Mouse (Mus musculus) left cerebral cortex, postnatal 25 days (tissue): ENCODE data around the gene C130026I21Rik. TPM values are rescaled to one million over a fixed set of nuclear protein-coding genes. Genes with fewer than 3 reads are reported as not detected.
"Not testable (repeated sequence)": the region's sequence is repeated elsewhere in the genome, so short reads cannot be mapped to it uniquely, and the experiment has no call there.

ENCODE experiments used
- DNase-seq, 2 experiments: peaks; one replicate each; pipeline ENCODE4 v3.0.0; 2022; ENCODE audit warnings: low spot score in 2 of 2, mixed read lengths in 1 of 2
- intact Hi-C: fragments of 180-260 bp; cut with DNase I; formaldehyde crosslinking; loops from one replicate; pipeline ENCODE4 v1.15.1; 2025
- total RNA-seq, 2 experiments: library from RNA; stranded (reverse); gene quantifications; 2 replicates each; pipeline ENCODE4 v1.2.3; 2021

The C130026I21Rik gene
- total RNA-seq, 2 experiments from 2014 or later: 0.57 TPM; not detected in 1

DNA sequence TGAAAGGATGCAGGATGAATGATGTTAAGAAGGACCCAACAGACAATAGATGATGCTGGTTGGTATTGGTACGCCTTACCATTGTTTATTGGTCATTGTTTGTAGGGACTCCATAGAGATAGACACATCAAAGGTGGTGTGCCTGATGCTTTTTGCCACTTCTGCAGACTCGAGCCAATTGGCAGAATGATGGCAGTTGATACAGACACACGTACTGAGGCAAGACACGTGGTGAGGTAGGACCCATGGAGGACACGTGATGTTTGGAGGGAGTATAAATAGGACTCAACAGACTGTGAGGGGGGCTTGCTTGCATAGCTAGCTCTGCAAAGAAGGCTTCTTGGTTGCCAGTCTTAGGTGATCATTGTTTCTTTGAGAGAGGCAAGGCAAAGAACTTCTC lies 115.2 kb downstream of the C130026I21Rik start:
- intact Hi-C loops, DNase-seq: not testable (repeated sequence)

DNA sequence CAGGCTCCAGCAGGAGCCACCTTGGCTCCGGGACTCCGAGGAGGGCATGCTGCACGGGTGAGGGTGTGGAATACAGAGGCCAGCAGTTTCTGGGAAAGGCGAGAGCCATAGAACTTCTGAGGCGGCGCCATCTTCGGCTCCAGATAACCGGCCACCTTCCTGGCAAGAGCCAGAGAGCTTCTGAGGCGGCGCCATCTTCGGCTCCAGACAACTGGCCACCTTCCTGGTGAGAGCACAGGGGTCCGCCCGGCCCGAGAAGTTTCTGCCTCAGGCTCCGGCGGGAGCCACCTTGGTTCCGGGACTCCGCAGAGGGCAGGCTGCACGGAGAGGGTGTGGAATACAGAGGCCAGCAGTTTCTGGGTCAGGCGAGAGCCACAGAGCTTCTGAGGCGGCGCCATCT lies 136.7 kb downstream of the C130026I21Rik start:
- intact Hi-C loops, DNase-seq: not testable (repeated sequence)

DNA sequence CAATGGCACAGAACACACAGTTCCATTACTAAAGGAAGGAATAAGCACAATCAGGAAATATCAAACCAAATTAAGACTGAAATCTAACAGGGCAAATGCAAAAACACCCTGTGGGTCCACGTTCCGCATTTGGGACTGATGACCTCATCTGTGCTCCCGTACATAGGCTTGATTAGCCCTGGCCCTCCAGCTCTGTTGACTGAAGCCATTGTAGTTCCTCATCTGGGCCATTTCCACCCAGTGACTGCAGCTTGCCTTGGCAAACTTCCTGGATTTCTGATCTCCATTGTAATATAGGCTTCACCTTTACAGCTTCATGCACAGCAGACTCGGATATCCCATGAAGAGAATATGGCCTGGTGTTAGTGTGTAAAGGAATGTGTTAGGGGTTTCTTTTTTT lies 148.5 kb downstream of the C130026I21Rik start:
- DNase-seq, intact Hi-C loops: not testable (repeated sequence)

DNA sequence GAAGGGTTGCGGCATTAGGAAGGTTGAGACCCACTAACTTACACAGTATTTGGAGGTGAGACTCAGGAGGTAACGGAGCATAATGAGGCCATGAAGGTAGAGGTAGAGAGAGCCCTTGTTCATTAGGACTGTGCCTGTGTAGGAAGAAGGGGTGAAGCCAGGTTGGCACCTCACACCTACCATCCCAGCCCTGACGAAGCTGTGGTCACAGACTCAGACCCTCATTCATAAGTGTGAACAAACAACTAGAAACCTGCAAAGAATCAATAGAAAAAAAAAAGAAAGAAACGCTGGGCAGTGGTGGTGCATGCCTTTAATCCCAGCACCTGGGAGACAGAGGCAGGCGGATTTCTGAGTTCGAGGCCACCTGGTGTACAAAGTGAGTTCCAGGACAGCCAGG lies 152.0 kb downstream of the C130026I21Rik start:
- intact Hi-C loops, DNase-seq: not testable (repeated sequence)

DNA sequence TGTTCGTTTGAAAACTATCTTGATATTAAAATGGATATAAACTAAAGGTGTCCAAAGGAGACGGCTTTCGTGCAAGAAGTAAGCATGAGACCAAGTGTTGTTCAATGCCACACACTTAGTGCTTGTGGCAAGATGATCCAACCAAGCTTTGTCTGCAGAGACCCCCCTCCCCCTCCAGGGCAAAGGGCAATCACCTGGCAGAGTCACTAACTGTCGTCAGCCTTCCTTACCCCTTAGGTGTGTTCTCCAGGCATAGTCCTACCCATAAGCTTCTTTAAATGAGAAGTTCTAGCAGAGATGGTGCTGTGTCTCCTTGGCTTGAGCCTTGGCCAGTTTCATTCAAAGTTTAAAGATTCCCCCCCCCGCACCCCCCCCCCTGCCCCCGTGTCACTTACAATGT lies 152.8 kb downstream of the C130026I21Rik start:
- DNase-seq, intact Hi-C loops: not testable (repeated sequence)

DNA sequence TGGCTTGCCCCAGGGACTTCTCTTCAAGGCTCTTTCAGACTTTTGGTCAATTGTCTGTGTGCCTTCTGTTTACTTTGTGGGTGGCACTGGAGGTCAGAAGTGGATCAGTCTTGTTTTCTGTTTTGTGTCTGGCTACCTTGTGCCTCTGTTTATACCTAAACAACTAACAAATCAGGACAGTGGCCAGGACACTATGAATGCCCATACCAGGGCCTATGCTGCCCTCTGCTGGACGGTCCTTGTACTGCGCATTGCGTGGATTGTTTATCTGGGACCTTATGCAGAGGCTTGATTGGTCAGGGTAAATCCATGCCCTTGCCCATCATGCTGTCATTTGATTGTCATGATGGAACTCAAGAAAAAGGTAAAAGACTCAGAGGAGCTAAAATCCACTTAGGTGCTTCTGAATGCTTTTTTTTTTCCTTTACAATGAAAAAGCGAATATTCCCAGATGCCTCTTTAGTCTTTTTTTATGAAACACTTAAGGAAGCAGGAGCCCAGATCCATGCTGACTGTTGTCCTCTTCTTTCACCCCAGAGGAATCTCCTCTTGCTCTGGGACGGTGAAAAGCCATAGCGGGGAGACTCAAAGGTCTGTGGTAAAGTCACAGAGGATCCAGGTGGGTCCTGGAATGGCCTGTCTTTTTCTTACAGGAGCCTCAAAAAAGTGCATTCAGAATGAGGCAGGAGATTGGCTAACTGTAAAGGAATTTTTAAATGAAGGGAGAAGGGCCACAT lies 155.5 kb downstream of the C130026I21Rik start:
- DNase-seq: peak in 1 of 2 experiments; percentile 49
- intact Hi-C loops: not testable (repeated sequence)

DNA sequence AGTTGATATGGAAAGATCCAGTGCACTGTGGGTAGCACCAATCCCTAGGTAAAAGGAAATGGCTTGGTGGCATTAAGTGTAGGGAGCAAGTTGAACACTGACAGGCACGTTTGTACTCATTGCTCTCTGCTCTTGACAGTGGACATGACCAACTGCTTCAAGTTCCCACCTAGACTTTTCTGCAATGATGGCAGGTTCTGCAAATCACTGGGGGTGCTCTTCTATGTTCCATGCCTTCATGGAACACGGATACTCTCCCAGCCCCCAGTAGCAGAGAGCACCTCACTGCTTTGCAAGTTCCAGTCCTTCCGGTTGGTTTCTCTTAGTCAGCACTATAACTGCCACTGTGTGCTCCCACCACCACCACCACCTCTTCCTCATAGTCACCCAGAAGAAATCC lies 156.3 kb downstream of the C130026I21Rik start:
- intact Hi-C loops, DNase-seq: not testable (repeated sequence)

DNA sequence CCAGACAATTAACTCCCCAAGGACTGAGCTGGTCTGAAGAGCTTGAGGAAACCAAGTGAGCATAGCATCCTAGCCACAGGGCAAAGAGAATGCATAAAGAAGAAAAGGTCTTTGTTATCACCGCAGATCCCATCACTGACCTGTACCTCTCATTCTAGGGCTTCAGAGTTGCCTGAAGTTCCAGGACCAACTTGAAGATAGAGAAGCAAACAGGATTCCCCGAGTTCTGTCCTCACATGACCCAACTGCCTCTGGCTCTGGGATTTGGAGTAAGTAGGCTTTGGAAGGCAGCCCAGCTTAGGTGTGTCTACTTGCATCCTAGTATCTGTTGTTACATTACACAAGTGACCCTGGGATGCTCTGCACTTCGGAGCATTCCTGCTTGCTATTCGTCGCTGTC lies 157.5 kb downstream of the C130026I21Rik start:
- DNase-seq: not testable (repeated sequence)

DNA sequence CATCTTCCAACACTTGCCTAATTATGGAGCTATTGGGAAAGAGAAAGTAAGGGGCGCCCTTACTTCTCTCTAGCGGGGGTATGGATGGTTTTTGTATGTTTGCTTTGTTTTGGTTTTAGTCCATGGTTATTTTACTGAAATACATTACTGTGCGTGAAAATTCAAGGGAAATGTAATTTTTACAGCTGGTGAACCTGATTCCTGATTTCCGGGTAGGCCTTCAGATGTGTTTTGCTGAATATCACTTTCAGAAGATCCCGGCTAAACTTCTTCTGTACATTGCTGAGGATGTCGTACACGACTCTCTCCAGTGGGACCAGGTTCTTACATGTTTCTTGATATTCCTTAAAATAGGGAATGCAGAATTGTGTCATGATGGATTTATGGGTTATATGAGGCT lies 158.1 kb downstream of the C130026I21Rik start:
- intact Hi-C loops: not testable (repeated sequence)

More for the DNA sequence above, 157.5 kb downstream of the C130026I21Rik start:
- intact Hi-C loops: not testable (repeated sequence)

DNA sequence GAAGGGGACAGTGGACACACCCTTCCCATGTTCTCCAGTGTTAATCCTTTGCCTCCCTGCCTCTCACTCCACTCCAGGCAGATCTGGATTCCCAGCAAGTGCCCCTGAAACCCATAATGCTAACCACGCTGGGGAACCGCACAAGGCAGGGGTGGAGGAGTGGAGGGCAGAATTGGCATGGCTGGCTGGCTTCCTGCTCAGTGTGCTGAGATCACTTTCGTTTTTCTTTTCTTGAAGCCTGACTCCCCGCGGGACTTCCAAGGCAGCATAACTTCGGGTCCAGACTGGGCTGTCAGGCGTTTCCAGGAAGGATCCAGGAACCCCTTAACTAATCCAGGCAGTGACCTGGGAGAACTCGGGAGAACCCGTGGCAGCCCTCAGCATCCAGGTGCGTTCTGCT lies 158.8 kb downstream of the C130026I21Rik start:
- DNase-seq, intact Hi-C loops: not testable (repeated sequence)

More for the DNA sequence above, 158.1 kb downstream of the C130026I21Rik start:
- not testable (repeated sequence) for DNase-seq

DNA sequence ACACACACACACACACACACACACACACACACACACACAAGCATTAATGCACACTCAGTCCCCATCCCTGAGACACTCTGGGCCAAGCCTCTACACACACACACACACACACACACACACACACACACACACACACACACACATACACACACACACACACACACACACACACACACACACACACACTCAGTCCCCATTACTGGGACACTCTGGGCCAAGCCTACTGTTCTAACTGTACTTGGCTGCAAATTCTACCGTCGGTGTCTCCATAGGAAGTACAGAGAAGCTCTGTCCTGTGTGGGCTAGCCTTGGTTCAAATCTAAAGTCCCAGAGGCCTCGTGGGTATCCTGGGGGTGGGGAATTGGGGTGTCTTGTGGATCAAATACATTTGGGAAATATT lies 159.5 kb downstream of the C130026I21Rik start:
- DNase-seq, intact Hi-C loops: not testable (repeated sequence)

DNA sequence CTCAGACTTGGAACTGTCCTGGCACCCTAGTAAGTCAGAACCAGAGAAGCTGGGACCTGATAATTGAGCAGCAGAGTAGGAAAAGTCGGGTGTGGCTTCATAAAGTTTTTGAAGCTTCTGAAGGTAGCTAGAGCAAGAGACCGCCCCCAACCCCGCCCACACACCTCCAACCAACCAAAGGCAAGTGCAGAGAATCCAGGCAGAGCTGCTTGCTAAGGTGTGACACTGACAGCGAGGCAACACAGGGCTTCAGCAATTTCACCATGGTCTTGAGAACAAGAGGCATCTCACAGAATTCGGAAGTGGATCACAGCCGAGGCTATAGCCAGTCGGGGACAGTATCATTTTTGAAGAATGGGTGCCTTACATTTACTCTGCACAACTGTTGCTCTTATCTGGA lies 160.6 kb downstream of the C130026I21Rik start, which contains the start of gene A530032D15Rik:
Gene A530032D15Rik (minus strand): TSS at position 101 of the 400 bp plus-strand sequence.
- DNase-seq, intact Hi-C loops: not testable (repeated sequence)

DNA sequence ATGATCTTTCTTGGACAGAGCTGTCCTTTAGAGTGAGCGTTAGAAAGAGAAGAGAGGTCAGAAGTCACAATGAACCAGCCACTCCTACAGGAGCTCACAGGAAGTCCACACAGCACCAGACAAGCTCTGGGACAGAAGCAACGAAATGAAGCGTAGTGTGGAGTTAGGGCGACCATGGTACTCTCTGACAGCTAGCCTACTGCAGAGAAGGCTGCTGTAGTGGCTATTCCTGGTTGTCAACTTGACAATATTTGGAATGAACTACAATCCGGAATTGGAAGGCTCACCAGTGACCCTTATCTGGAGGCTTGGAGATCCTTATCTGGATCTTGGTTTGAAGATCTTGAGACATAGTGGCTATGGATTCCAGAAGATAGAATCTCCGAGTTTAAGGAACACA lies 164.4 kb downstream of the C130026I21Rik start:
- DNase-seq, intact Hi-C loops: not testable (repeated sequence)

DNA sequence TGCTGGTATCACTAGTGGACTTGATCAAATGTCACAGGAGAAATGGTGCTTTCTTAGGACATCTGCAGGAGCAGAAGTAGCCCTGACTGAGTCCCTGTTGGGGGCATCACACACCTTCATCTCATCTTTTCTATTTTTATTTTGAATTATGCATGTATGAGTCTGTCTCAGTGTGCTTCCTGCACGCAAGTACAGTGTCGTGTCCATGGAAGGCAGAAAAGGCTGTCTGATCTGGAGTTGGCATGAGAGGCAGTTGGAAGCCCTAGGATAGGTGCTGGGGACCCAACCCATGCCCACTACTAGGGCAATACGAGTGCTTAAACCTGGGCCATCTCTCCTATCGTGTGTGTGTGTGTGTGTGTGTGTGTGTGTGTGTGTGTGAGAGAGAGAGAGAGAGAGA lies 165.0 kb downstream of the C130026I21Rik start:
- DNase-seq, intact Hi-C loops: not testable (repeated sequence)

DNA sequence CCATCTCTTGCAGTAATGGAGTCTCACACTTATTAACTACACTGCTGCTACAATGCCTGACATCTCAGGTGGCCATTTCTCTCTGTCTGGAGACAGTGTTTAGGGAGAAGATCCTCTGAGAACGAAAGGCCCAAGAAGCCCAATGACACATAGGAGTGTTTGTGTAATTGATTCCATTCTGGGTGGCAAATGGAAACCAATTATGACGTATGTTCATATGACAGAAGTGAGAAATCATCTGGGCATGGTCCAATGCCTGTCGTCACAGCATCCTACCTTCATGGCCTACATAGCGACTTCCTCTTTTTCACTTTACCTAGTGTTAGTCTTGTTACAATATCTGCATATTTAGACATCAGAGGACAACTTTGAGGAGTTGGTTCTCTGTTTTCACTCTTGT lies 168.6 kb downstream of the C130026I21Rik start:
- intact Hi-C loops, DNase-seq: not testable (repeated sequence)

DNA sequence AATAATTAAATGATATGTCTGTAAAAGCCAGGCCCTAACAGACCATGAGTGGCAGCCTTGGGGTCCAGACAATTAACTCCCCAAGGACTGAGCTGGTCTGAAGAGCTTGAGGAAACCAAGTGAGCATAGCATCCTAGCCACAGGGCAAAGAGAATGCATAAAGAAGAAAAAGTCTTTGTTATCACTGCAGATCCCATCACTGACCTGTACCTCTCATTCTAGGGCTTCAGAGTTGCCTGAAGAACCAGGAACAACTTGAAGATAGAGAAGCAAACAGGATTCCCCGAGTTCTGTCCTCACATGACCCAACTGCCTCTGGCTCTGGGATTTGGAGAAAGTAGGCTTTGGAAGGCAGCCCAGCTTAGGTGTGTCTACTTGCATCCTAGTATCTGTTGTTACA lies 170.5 kb downstream of the C130026I21Rik start, which contains the start of gene Gm10553:
Gene Gm10553 (plus strand): TSS at position 301 of the 400 bp plus-strand sequence.
- intact Hi-C loops: not testable (repeated sequence)

DNA sequence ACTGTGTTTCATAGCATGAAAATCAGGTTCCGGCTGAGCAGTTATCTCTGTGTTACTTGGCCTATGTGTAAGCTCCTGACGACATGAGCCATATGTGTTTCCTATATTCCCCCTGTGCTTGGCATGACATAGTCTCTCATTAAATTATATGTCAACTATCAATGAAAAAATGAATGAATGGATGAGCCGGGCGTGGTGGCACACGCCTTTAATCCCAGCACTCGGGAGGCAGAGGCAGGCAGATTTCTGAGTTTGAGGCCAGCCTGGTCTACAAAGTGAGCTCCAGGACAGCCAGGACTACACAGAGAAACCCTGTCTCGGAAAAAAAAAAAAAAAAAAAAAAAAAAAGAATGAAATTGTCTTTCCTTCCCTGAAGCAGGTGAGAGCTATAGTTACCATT lies 171.3 kb downstream of the C130026I21Rik start:
- DNase-seq, intact Hi-C loops: not testable (repeated sequence)

More for the DNA sequence above, 170.5 kb downstream of the C130026I21Rik start, which contains the start of gene Gm10553:
- not testable (repeated sequence) for DNase-seq

DNA sequence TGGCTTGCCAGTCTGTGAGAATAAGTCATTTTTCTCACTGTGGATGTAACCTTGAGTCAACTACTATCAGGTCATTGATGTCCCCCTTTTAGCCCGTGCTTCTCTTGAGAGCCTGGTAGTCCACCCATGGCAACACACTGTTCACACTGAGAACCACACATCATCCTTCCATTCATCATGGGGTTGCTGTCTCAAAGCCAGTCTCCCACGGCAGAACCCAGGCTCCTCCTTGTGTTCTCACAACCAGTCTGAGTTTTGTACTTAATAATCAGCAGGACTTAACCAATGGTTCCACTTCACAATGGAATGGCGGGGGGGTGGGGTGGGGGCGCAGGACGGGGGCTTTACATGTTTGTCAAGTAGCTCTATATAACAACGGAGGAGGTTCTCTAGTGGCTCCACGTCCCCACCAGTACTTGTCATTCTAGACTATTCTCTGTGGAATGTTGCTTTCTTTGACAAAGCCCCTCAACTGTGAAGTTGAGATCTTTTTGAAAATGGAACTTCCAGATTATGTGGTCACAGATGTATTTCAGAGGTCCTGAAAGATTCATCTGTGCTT lies 177.3 kb downstream of the C130026I21Rik start:
- DNase-seq, intact Hi-C loops: not testable (repeated sequence)

DNA sequence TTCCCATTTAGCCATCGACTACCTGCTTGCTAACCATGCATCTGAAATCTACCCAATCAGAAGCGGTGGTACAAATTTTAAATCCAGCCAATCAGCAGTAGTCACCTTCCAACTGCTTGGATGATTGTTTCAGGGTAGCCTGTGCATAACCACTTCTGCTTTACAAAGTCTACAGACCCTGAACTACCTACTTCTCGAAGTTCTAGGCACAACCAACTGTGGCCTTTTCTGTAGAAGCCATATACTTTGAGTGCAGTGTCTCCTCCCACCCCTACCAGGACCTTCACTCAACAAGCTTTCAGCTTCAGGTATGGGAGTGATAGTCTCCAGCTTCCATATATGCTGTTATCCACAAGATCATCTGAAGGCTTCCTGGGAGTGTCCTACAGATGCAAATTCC lies 178.2 kb downstream of the C130026I21Rik start:
- DNase-seq, intact Hi-C loops: not testable (repeated sequence)

DNA sequence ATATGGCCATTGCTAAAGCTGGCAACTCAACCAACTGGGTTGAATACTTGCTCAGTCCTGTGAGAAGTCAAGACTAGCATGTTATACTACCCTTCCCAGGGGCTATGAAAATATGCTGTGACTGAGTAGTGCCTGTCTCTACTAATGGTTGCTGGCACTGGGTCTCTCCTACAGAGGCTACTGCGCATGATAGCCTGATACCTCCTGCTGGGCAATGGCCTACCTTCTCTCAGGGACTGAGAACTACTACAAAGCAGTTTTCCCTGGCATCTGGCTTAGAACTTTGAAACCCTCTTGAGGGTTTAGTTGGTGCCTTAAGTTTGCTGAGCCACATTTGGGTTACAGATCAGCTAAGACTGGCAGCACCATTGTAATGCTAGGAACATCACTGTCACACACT lies 184.2 kb downstream of the C130026I21Rik start:
- DNase-seq, intact Hi-C loops: not testable (repeated sequence)
